Mouse (Mus musculus) layer of hippocampus, adult 18-20 months (tissue): ENCODE measurements around the gene Lrrc38. TPM values are rescaled to one million over a fixed set of nuclear protein-coding genes. Genes with fewer than 3 reads are reported as not detected.

Source experiments
- DNase-seq, 2 experiments: peaks; one replicate each; pipeline ENCODE4 v3.0.0; 2022; ENCODE audit warnings: low spot score in 2 of 2
- total RNA-seq, 2 experiments: library from RNA; stranded (reverse); gene quantifications; 2 replicates each; pipeline ENCODE4 v1.2.3; 2021

Lrrc38 gene
- total RNA-seq, 2 experiments from 2014 or later, result 0.58 to 1.3 TPM

- DNase-seq, result no peak
Measured at GRCm38 (mm10) chr4:143350047-143351015, 774 bp downstream of the Lrrc38 start.

GRCm38 (mm10) chr4:143352301-143352700 is 2.7 kb downstream of the Lrrc38 start:
- DNase-seq, result no peak

- no peak for DNase-seq
Measured at GRCm38 (mm10) chr4:143361520-143361919, 12.0 kb downstream of the Lrrc38 start.

GRCm38 (mm10) chr4:143366415-143367041 is 17.0 kb downstream of the Lrrc38 start:
- no peak for DNase-seq

- no peak for DNase-seq
Measured at GRCm38 (mm10) chr4:143379480-143379879, 29.9 kb downstream of the Lrrc38 start.

GRCm38 (mm10) chr4:143379931-143380715 is 30.6 kb downstream of the Lrrc38 start:
- DNase-seq, result peak in 1 of 2 experiments; percentile 21

GRCm38 (mm10) chr4:143380716-143381004 is 31.1 kb downstream of the Lrrc38 start:
- DNase-seq, result peak in 1 of 2 experiments; percentile 21

- no peak for DNase-seq
Measured at GRCm38 (mm10) chr4:143382163-143382562, 32.6 kb downstream of the Lrrc38 start.

- no peak for DNase-seq
Measured at GRCm38 (mm10) chr4:143383646-143384045, 34.1 kb downstream of the Lrrc38 start.

GRCm38 (mm10) chr4:143388955-143389702 is 39.6 kb downstream of the Lrrc38 start:
- DNase-seq, result peak in 1 of 2 experiments; percentile 25

- no peak for DNase-seq
Measured at GRCm38 (mm10) chr4:143394181-143394580, 44.6 kb downstream of the Lrrc38 start, which contains the start of gene Pramel1. Gene Pramel1 (plus strand): TSS chr4:143394428.

GRCm38 (mm10) chr4:143411566-143412218 is 62.1 kb downstream of the Lrrc38 start:
- DNase-seq, result peak in 1 of 2 experiments; percentile 4

GRCm38 (mm10) chr4:143412219-143413092 is 62.9 kb downstream of the Lrrc38 start, which contains the start of gene Pramef8:
Gene Pramef8 (plus strand): TSS chr4:143412426.
- peak; percentile 88 to 95 for DNase-seq

GRCm38 (mm10) chr4:143413621-143414020 is 64.1 kb downstream of the Lrrc38 start:
- DNase-seq, result no peak

GRCm38 (mm10) chr4:143414121-143414520 is 64.6 kb downstream of the Lrrc38 start:
- no peak for DNase-seq
